Mouse (Mus musculus) E14TG2a.4 (cell line): ENCODE data around the gene Gm11172.

Experiments
- H3K27me3 ChIP-seq: 2 replicates; pipeline ENCODE4 v1.6.1; 2014; ENCODE audit warnings: low read length, control low read depth; ENCODE audit not compliant: insufficient read depth
- H3K36me3 ChIP-seq: 2 replicates; pipeline ENCODE4 v1.6.1; 2014; ENCODE audit warnings: low read length, control low read depth; ENCODE audit not compliant: insufficient read depth
- H3K4me1 ChIP-seq: replicated peaks from 2 replicates; pipeline ENCODE4 v1.6.1; 2014; ENCODE audit warnings: low read depth, low read length, control low read depth
- H3K4me3 ChIP-seq: replicated peaks from 2 replicates; pipeline ENCODE4 v1.5.1; 2014; ENCODE audit warnings: mild to moderate bottlenecking, low read length
- H3K9me3 ChIP-seq: 2 replicates; pipeline ENCODE4 v1.6.1; 2014; ENCODE audit warnings: low read length, control low read depth
- CTCF ChIP-seq: conservative IDR thresholded peaks from 2 replicates; pipeline ENCODE4 v1.5.1; 2014; ENCODE audit warnings: low read length
- NANOG ChIP-seq: IDR thresholded peaks from 2 replicates; pipeline ENCODE4 v1.6.1; 2014; ENCODE audit warnings: borderline replicate concordance, low read length, mixed read lengths
- POU5F1 ChIP-seq: IDR thresholded peaks from 2 replicates; pipeline ENCODE4 v1.6.1; 2014; ENCODE audit warnings: low read length, borderline replicate concordance

Gene Gm11172

GRCm38 (mm10) chr16:10812865-10813371 lies at the start of gene Gm11172:
Gm11172 (plus strand) TSS chr16:10812915.
- peaks cover 15% of the 10 kb centered on the region for H3K4me1 ChIP-seq
- no peak within 1 kb of the TSS for H3K4me3 ChIP-seq
- no peak for TF ChIP-seq CTCF
- TF ChIP-seq NANOG: no peak
- no peak for TF ChIP-seq POU5F1
- no peaks in the 10 kb centered on the region for H3K36me3 ChIP-seq
- peaks cover 43% of the 10 kb centered on the region for H3K27me3 ChIP-seq
- no peaks in the 10 kb centered on the region for H3K9me3 ChIP-seq

GRCm38 (mm10) chr16:10763540-10764264 lies 49.0 kb upstream of the Gm11172 start:
- peaks cover 17% of the 10 kb centered on the region for H3K4me1 ChIP-seq

GRCm38 (mm10) chr16:10764323-10764722 lies 48.4 kb upstream of the Gm11172 start:
- TF ChIP-seq CTCF: no peak
- TF ChIP-seq POU5F1: no peak
- no peak for TF ChIP-seq NANOG

More at GRCm38 (mm10) chr16:10763540-10764264, 49.0 kb upstream of the Gm11172 start:
- H3K27me3 ChIP-seq: peaks cover 67% of the 10 kb centered on the region
- H3K4me3 ChIP-seq: no peak overlapping the region
- TF ChIP-seq CTCF (no peak), NANOG (no peak), POU5F1 (no peak)
- no peaks in the 10 kb centered on the region for H3K9me3 ChIP-seq
- H3K36me3 ChIP-seq: no peaks in the 10 kb centered on the region

GRCm38 (mm10) chr16:10767158-10767557 lies 45.6 kb upstream of the Gm11172 start:
- no peaks in the 10 kb centered on the region for H3K36me3 ChIP-seq
- peaks cover 8% of the 10 kb centered on the region; the same call in 1 of the 2 replicates for H3K4me1 ChIP-seq
- H3K9me3 ChIP-seq: no peaks in the 10 kb centered on the region
- TF ChIP-seq POU5F1 (no peak), CTCF (peak; percentile 93)
- peaks cover 51% of the 10 kb centered on the region for H3K27me3 ChIP-seq
- no peak overlapping the region for H3K4me3 ChIP-seq

More at GRCm38 (mm10) chr16:10764323-10764722, 48.4 kb upstream of the Gm11172 start:
- Histone ChIP-seq H3K4me3 (no peak overlapping the region), H3K9me3 (no peaks in the 10 kb centered on the region), H3K4me1 (peaks cover 16% of the 10 kb centered on the region), H3K36me3 (no peaks in the 10 kb centered on the region), H3K27me3 (peaks cover 65% of the 10 kb centered on the region)

- Histone ChIP-seq H3K4me3 (no peak overlapping the region), H3K9me3 (no peaks in the 10 kb centered on the region), H3K4me1 (peaks cover 8% of the 10 kb centered on the region; the same call in 1 of the 2 replicates), H3K36me3 (no peaks in the 10 kb centered on the region), H3K27me3 (peaks cover 43% of the 10 kb centered on the region)
- TF ChIP-seq POU5F1: no peak
- TF ChIP-seq NANOG: no peak
- no peak for TF ChIP-seq CTCF
Observed at GRCm38 (mm10) chr16:10768821-10769220, 43.9 kb upstream of the Gm11172 start.

- peaks cover 41% of the 10 kb centered on the region for H3K27me3 ChIP-seq
- peaks cover 8% of the 10 kb centered on the region; the same call in 1 of the 2 replicates for H3K4me1 ChIP-seq
- TF ChIP-seq CTCF (no peak), NANOG (no peak), POU5F1 (no peak)
- H3K9me3 ChIP-seq: no peaks in the 10 kb centered on the region
- H3K4me3 ChIP-seq: no peak overlapping the region
- H3K36me3 ChIP-seq: no peaks in the 10 kb centered on the region
Observed at GRCm38 (mm10) chr16:10769661-10770060, 43.1 kb upstream of the Gm11172 start.

- TF ChIP-seq POU5F1 (no peak), NANOG (no peak), CTCF (no peak)
- peaks cover 8% of the 10 kb centered on the region; the same call in 1 of the 2 replicates for H3K4me1 ChIP-seq
- no peaks in the 10 kb centered on the region for H3K36me3 ChIP-seq
- H3K9me3 ChIP-seq: no peaks in the 10 kb centered on the region
- H3K27me3 ChIP-seq: peaks cover 37% of the 10 kb centered on the region
- H3K4me3 ChIP-seq: no peak overlapping the region
Observed at GRCm38 (mm10) chr16:10770531-10771325, 42.0 kb upstream of the Gm11172 start.
